Mouse (Mus musculus): ENCODE measurements around the gene Gpr182. TPM values are rescaled to one million over a fixed set of nuclear protein-coding genes. Genes with fewer than 3 reads are reported as not detected.
"Not testable (repeated sequence)": the region's sequence is repeated elsewhere in the genome, so short reads cannot be mapped to it uniquely, and the experiment has no call there.

The Gpr182 gene
- total and polyA plus RNA-seq, 3 experiments, result 0.04 to 0.58 TPM; not detected in 1

GRCm38 (mm10) chr10:127763914-127764680, 12.6 kb upstream of the Gpr182 start:
- no peaks in the 10 kb centered on the region for H3K9me3 ChIP-seq (replicated peaks; ENCODE audit: insufficient read depth, low read length)
- no peaks in the 10 kb centered on the region for H3K79me2 ChIP-seq (ENCODE audit: control insufficient read depth, insufficient read depth, low read length, poor library complexity)
- H3K9ac ChIP-seq (ENCODE audit: control insufficient read depth, low read depth, low read length, poor library complexity, severe bottlenecking), result no peak overlapping the region
- H3K27me3 ChIP-seq (ENCODE audit: control insufficient read depth in 1 of 2, insufficient read depth in 2 of 2, low read length in 2 of 2), result peaks cover 2 to 6% of the 10 kb centered on the region in 2 experiments; a peak in 2 of 4 replicates
- TF ChIP-seq ZC3H11A (IDR thresholded peaks at IDR 0.05; ENCODE audit: low read depth, low read length), result no peak
- no peak for TF ChIP-seq HCFC1 (IDR thresholded peaks at IDR 0.05; ENCODE audit: low read depth, low read length)
- no peak for TF ChIP-seq MAFK (IDR thresholded peaks at IDR 0.05; ENCODE audit: borderline replicate concordance, low read depth, low read length)
- TF ChIP-seq ZKSCAN1 (IDR thresholded peaks at IDR 0.05; ENCODE audit: low read depth, low read length), result no peak
- TF ChIP-seq ELF1 (IDR thresholded peaks at IDR 0.05; ENCODE audit: low read depth, low read length), result no peak
- TF ChIP-seq CHD2 (IDR thresholded peaks at IDR 0.05; ENCODE audit: low read length), result no peak
- TF ChIP-seq ZMIZ1 (IDR thresholded peaks at IDR 0.05; ENCODE audit: low read depth, low read length), result no peak
- no peak for TF ChIP-seq SIN3A (IDR thresholded peaks at IDR 0.05; ENCODE audit: low read length)
- no peak for TF ChIP-seq RCOR1 (IDR thresholded peaks at IDR 0.05; ENCODE audit: low read depth, low read length)
- TF ChIP-seq RAD21 (IDR thresholded peaks at IDR 0.05; ENCODE audit: low read depth, low read length), result no peak
- no peak for TF ChIP-seq MAZ (IDR thresholded peaks at IDR 0.05; ENCODE audit: low read depth, low read length)
- DNase-seq (ENCODE audit: low read depth, low spot score), result no peak
- H3K4me1 ChIP-seq (ENCODE audit: control insufficient read depth in 1 of 2, insufficient read depth in 2 of 2, low read length in 2 of 2), result peaks cover 0 to 3% of the 10 kb centered on the region in 2 experiments; a peak in 1 of 4 replicates
- H3K4me3 ChIP-seq (ENCODE audit: control insufficient read depth in 1 of 2, insufficient read depth in 1 of 2, low read depth in 2 of 2, low read length in 2 of 2), result no peak overlapping the region
- H3K27ac ChIP-seq (ENCODE audit: control insufficient read depth, low read depth, low read length), result no peak overlapping the region
- no peaks in the 10 kb centered on the region for H3K36me3 ChIP-seq (ENCODE audit: control insufficient read depth in 1 of 2, insufficient read depth in 2 of 2, low read length in 2 of 2)

GRCm38 (mm10) chr10:127762926-127763325, 11.4 kb upstream of the Gpr182 start:
- not testable (repeated sequence) for H3K9me3 ChIP-seq (replicated peaks; ENCODE audit: insufficient read depth, low read length); H3K36me3 ChIP-seq (ENCODE audit: control insufficient read depth in 1 of 2, insufficient read depth in 2 of 2, low read length in 2 of 2); H3K4me1 ChIP-seq (ENCODE audit: control insufficient read depth in 1 of 2, insufficient read depth in 2 of 2, low read length in 2 of 2); H3K27me3 ChIP-seq (ENCODE audit: control insufficient read depth in 1 of 2, insufficient read depth in 2 of 2, low read length in 2 of 2); H3K79me2 ChIP-seq (ENCODE audit: control insufficient read depth, insufficient read depth, low read length, poor library complexity); H3K4me3 ChIP-seq (ENCODE audit: control insufficient read depth in 1 of 2, insufficient read depth in 1 of 2, low read depth in 2 of 2, low read length in 2 of 2); H3K9ac ChIP-seq (ENCODE audit: control insufficient read depth, low read depth, low read length, poor library complexity, severe bottlenecking); H3K27ac ChIP-seq (ENCODE audit: control insufficient read depth, low read depth, low read length); DNase-seq (ENCODE audit: low read depth, low spot score)

GRCm38 (mm10) chr10:127759181-127760110, 7.9 kb upstream of the Gpr182 start, which contains the start of the genes Rdh1 and Rdh16f1:
Gene Rdh1 (plus strand): TSS chr10:127759721.
Gene Rdh16f1 (plus strand): TSS chr10:127759787.
- no peaks in the 10 kb centered on the region for H3K9me3 ChIP-seq (replicated peaks; ENCODE audit: insufficient read depth, low read length)
- no peak within 1 kb of the TSS for H3K27ac ChIP-seq (ENCODE audit: control insufficient read depth, low read depth, low read length)
- DNase-seq (ENCODE audit: low read depth, low spot score), result no peak
- TF ChIP-seq ELF1 (IDR thresholded peaks at IDR 0.05; ENCODE audit: low read depth, low read length) (no peak), RAD21 (IDR thresholded peaks at IDR 0.05; ENCODE audit: low read depth, low read length) (no peak), USF2 (IDR thresholded peaks at IDR 0.05; ENCODE audit: borderline replicate concordance in 1 of 2, insufficient read depth in 1 of 2, low read depth in 1 of 2, low read length in 2 of 2) (no peak), GATA1 (IDR thresholded peaks at IDR 0.05; ENCODE audit: low read depth, low read length) (peak; percentile 32; the same call in 1 of the 2 replicates)
- H3K9ac ChIP-seq (ENCODE audit: control insufficient read depth, low read depth, low read length, poor library complexity, severe bottlenecking), result no peak within 1 kb of the TSS
- H3K27me3 ChIP-seq (ENCODE audit: control insufficient read depth in 1 of 2, insufficient read depth in 2 of 2, low read length in 2 of 2), result peaks cover 2 to 8% of the 10 kb centered on the region in 2 experiments; a peak in 2 of 4 replicates
- H3K36me3 ChIP-seq (ENCODE audit: control insufficient read depth in 1 of 2, insufficient read depth in 2 of 2, low read length in 2 of 2), result peaks cover 0 to 14% of the 10 kb centered on the region in 2 experiments; a peak in 2 of 4 replicates
- H3K79me2 ChIP-seq (ENCODE audit: control insufficient read depth, insufficient read depth, low read length, poor library complexity), result no peaks in the 10 kb centered on the region
- no peak within 1 kb of the TSS for H3K4me3 ChIP-seq (ENCODE audit: control insufficient read depth in 1 of 2, insufficient read depth in 1 of 2, low read depth in 2 of 2, low read length in 2 of 2)
- peaks cover 0 to 22% of the 10 kb centered on the region in 2 experiments; a peak in 2 of 4 replicates for H3K4me1 ChIP-seq (ENCODE audit: control insufficient read depth in 1 of 2, insufficient read depth in 2 of 2, low read length in 2 of 2)

Data from MEL (cell line).